Comparison of ENCODE assay signal across 18 mouse cellular contexts in genomic region chr7:64246713-64247112, GRCm38 (mm10). TPM values are rescaled to one million over a fixed set of nuclear protein-coding genes. Genes with fewer than 3 reads are reported as not detected.
DNase-seq lines count a peak whose midpoint lies in the region; ATAC-seq and TF ChIP-seq lines count a peak whose summit lies in the region.
"Had no signal": no experiment of that assay in that cellular context is flagged by ENCODE, and none has a peak within 500 bp of the region (broad histone marks: within the 10 kb centered on the region; RNA-seq: fewer than 3 reads in every experiment).

No protein-coding gene starts in this region.

- TF ChIP-seq POLR2A in kidney, adult 2 months (IDR thresholded peaks at IDR 0.05; ENCODE audit: low read depth, low read length): no peak

- no peak overlapping the region for H3K9ac ChIP-seq in midbrain, embryonic 11.5 days (ENCODE audit: low read length)
- no peak overlapping the region for H3K9ac ChIP-seq in midbrain, embryonic 15.5 days
- no peak overlapping the region for H3K9ac ChIP-seq in midbrain, embryonic 14.5 days (replicated peaks; ENCODE audit: low read length)
- H3K9ac ChIP-seq in midbrain, embryonic 16.5 days (ENCODE audit: low read depth, low read length): no peak overlapping the region
- H3K9ac ChIP-seq: embryonic facial prominence, embryonic 12.5 days; forebrain, embryonic 13.5 days; forebrain, embryonic 15.5 days; forebrain, postnatal 0 days had no signal

- no peak overlapping the region for H3K27ac ChIP-seq in midbrain, embryonic 11.5 days (ENCODE audit: low read depth, low read length)
- H3K27ac ChIP-seq in midbrain, embryonic 15.5 days: no peak overlapping the region
- H3K27ac ChIP-seq in midbrain, embryonic 14.5 days (replicated peaks; ENCODE audit: low read depth, low read length): no peak overlapping the region
- no peak overlapping the region for H3K27ac ChIP-seq in midbrain, embryonic 16.5 days (ENCODE audit: low read length)
- H3K27ac ChIP-seq in kidney, adult 2 months (ENCODE audit: insufficient read depth, low read depth, low read length): no peak overlapping the region
- H3K27ac ChIP-seq: embryonic facial prominence, embryonic 10.5 days; embryonic facial prominence, embryonic 12.5 days; forebrain, embryonic 13.5 days; forebrain, embryonic 15.5 days had no signal

- no peak overlapping the region for H3K4me2 ChIP-seq in midbrain, embryonic 11.5 days
- no peak overlapping the region for H3K4me2 ChIP-seq in midbrain, embryonic 15.5 days
- H3K4me2 ChIP-seq in midbrain, embryonic 14.5 days (ENCODE audit: low read length): no peak overlapping the region
- no peak overlapping the region for H3K4me2 ChIP-seq in midbrain, embryonic 16.5 days (ENCODE audit: low read length)
- H3K4me2 ChIP-seq: embryonic facial prominence, embryonic 12.5 days; forebrain, embryonic 13.5 days; forebrain, embryonic 15.5 days had no signal

- DNase-seq in midbrain, embryonic 11.5 days (ENCODE audit: low spot score, missing footprints): peak; percentile 72
- DNase-seq in midbrain, embryonic 14.5 days: peak; percentile 29
- DNase-seq in kidney, adult 2 months: no peak
- DNase-seq: adrenal gland, adult 2 months; adrenal gland, postnatal 10 days; adrenal gland, postnatal 25 days; cerebellum, adult 11-12 months; cerebellum, adult 2 months; cerebellum, adult 9-10 months; cerebellum, postnatal 10 days; cerebellum, postnatal 25 days; forebrain, postnatal 0 days had no signal

- no peak for ATAC-seq in midbrain, embryonic 11.5 days (ENCODE audit: low FRiP score)
- no peak for ATAC-seq in midbrain, embryonic 15.5 days (replicated peaks)
- ATAC-seq in midbrain, embryonic 14.5 days (ENCODE audit: low FRiP score, low TSS enrichment): no peak
- ATAC-seq in midbrain, embryonic 16.5 days: no peak
- ATAC-seq: forebrain, embryonic 13.5 days; forebrain, embryonic 15.5 days; forebrain, postnatal 0 days had no signal

- no peaks in the 10 kb centered on the region for H3K36me3 ChIP-seq in midbrain, embryonic 11.5 days (ENCODE audit: control insufficient read depth, insufficient read depth, low read length)
- no peaks in the 10 kb centered on the region for H3K36me3 ChIP-seq in midbrain, embryonic 15.5 days (replicated peaks)
- no peaks in the 10 kb centered on the region for H3K36me3 ChIP-seq in midbrain, embryonic 14.5 days (ENCODE audit: control insufficient read depth, insufficient read depth, low read length)
- H3K36me3 ChIP-seq in midbrain, embryonic 16.5 days (ENCODE audit: control insufficient read depth, insufficient read depth, low read length): no peaks in the 10 kb centered on the region
- no peaks in the 10 kb centered on the region for H3K36me3 ChIP-seq in kidney, adult 2 months (ENCODE audit: control insufficient read depth, insufficient read depth, low read length)
- H3K36me3 ChIP-seq: embryonic facial prominence, embryonic 10.5 days; embryonic facial prominence, embryonic 12.5 days; forebrain, embryonic 15.5 days had no signal

- no peak overlapping the region for H3K4me3 ChIP-seq in midbrain, embryonic 11.5 days (ENCODE audit: low read depth, low read length)
- H3K4me3 ChIP-seq in midbrain, embryonic 15.5 days: no peak overlapping the region
- H3K4me3 ChIP-seq in midbrain, embryonic 14.5 days (replicated peaks; ENCODE audit: low read depth, low read length): no peak overlapping the region
- no peak overlapping the region for H3K4me3 ChIP-seq in midbrain, embryonic 16.5 days (ENCODE audit: low read depth, low read length)
- H3K4me3 ChIP-seq in kidney, adult 2 months (ENCODE audit: insufficient read depth, low read depth, low read length): no peak overlapping the region
- H3K4me3 ChIP-seq: embryonic facial prominence, embryonic 10.5 days; embryonic facial prominence, embryonic 12.5 days; forebrain, embryonic 13.5 days; forebrain, embryonic 15.5 days had no signal

- WGBS in midbrain, embryonic 11.5 days: 68% methylated on average over 4 of the region's 4 CpGs
- WGBS in midbrain, embryonic 15.5 days: 34% methylated on average over 4 of the region's 4 CpGs
- 29% methylated on average over 4 of the region's 4 CpGs for WGBS in midbrain, embryonic 14.5 days
- WGBS in midbrain, embryonic 16.5 days: 36% methylated on average over 4 of the region's 4 CpGs
- 71% methylated on average over 4 of the region's 4 CpGs for WGBS in kidney, adult 2 months

- 0 out of 2 replicates have a peak, but pooled peaks cover 2% of the 10 kb centered on the region for H3K4me1 ChIP-seq in midbrain, embryonic 11.5 days (ENCODE audit: control insufficient read depth, insufficient read depth, low read length)
- H3K4me1 ChIP-seq in midbrain, embryonic 15.5 days: no peaks in the 10 kb centered on the region
- H3K4me1 ChIP-seq in midbrain, embryonic 14.5 days (ENCODE audit: control insufficient read depth, insufficient read depth, low read length): no peaks in the 10 kb centered on the region
- no peaks in the 10 kb centered on the region for H3K4me1 ChIP-seq in midbrain, embryonic 16.5 days (ENCODE audit: control insufficient read depth, insufficient read depth, low read length)
- H3K4me1 ChIP-seq in kidney, adult 2 months (ENCODE audit: control insufficient read depth, insufficient read depth, low read length): no peaks in the 10 kb centered on the region
- H3K4me1 ChIP-seq: forebrain, embryonic 13.5 days; forebrain, embryonic 15.5 days had no signal

- no peaks in the 10 kb centered on the region for H3K9me3 ChIP-seq in midbrain, embryonic 11.5 days (ENCODE audit: control insufficient read depth, low read length)
- H3K9me3 ChIP-seq in midbrain, embryonic 15.5 days: no peaks in the 10 kb centered on the region
- no peaks in the 10 kb centered on the region for H3K9me3 ChIP-seq in midbrain, embryonic 14.5 days (ENCODE audit: control insufficient read depth, low read length)
- no peaks in the 10 kb centered on the region for H3K9me3 ChIP-seq in midbrain, embryonic 16.5 days (replicated peaks; ENCODE audit: control insufficient read depth, low read length, poor library complexity, severe bottlenecking)
- H3K9me3 ChIP-seq: embryonic facial prominence, embryonic 10.5 days; embryonic facial prominence, embryonic 12.5 days; forebrain, embryonic 13.5 days; forebrain, embryonic 15.5 days had no signal

- no peaks in the 10 kb centered on the region for H3K27me3 ChIP-seq in midbrain, embryonic 11.5 days (ENCODE audit: control insufficient read depth, insufficient read depth, low read length)
- no peaks in the 10 kb centered on the region for H3K27me3 ChIP-seq in midbrain, embryonic 15.5 days (replicated peaks)
- H3K27me3 ChIP-seq in midbrain, embryonic 14.5 days (ENCODE audit: control insufficient read depth, insufficient read depth, low read length): no peaks in the 10 kb centered on the region
- H3K27me3 ChIP-seq in midbrain, embryonic 16.5 days (ENCODE audit: control insufficient read depth, insufficient read depth, low read depth, low read length): no peaks in the 10 kb centered on the region
- no peaks in the 10 kb centered on the region for H3K27me3 ChIP-seq in kidney, adult 2 months (replicated peaks; ENCODE audit: control insufficient read depth, insufficient read depth, low read length)
- H3K27me3 ChIP-seq: embryonic facial prominence, embryonic 12.5 days; forebrain, embryonic 13.5 days; forebrain, embryonic 15.5 days had no signal

- TF ChIP-seq CTCF in kidney, adult 2 months (conservative IDR thresholded peaks at IDR 0.05; ENCODE audit: insufficient read depth, insufficient read length, low read depth, low read length): no peak

RNA-seq across cellular contexts. Expression of gene Mtmr10, which starts 40.7 kb away (rescaled TPM):
- 17.7 and 17.8 TPM in 2 replicates for polyA plus RNA-seq in midbrain, embryonic 11.5 days (2014; fragmentation: Nextera tagmentation; extraction: Ambion mirVana)
- polyA plus RNA-seq in midbrain, embryonic 15.5 days (2015; fragmentation: Nextera tagmentation; extraction: Ambion mirVana): 9.5 and 9.6 TPM in 2 replicates
- polyA plus RNA-seq in midbrain, embryonic 14.5 days (2014; fragmentation: Nextera tagmentation; extraction: Ambion mirVana): 7.5 and 13.1 TPM in 2 replicates
- 8.8 and 9.9 TPM in 2 replicates for polyA plus RNA-seq in midbrain, embryonic 16.5 days (2015; fragmentation: Nextera tagmentation; extraction: Ambion mirVana)
- polyA plus RNA-seq in kidney, adult 2 months (2012; rRNA removed): 9.7 and 10.1 TPM in 2 replicates
